Mouse (Mus musculus): ENCODE measurements at regions not wholly inside any gene's neighbourhood (a gene's known extent, or its start where the extent isn't known, plus 50 kb on each side); places are given as distances from the start of the nearest gene placed in this dataset.

DNA sequence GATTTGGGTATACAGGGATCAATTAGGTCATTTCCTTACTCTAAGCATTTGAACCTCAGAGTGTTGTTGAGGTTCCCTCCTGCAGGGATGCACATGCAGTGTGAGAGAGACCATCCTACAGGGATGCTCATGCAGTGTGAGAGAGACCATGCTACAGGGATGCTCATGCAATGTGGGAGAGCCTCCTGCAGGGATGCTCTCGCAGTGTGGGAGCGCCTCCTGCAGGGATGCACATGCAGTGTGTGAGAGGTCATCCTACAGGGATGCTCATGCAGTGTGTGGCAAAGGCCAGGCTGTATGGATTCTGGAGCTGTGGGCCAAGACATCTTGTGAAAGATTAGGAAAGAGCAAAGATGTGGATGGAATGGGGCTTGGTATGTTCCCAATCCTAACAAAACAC lies 816.1 kb upstream of the Tenm4 start:
- 74% methylated on average over 2 of the region's 2 CpGs for WGBS
- no peak for ATAC-seq
- H3K27ac ChIP-seq (ENCODE audit: low read depth, low read length), result no peak overlapping the region
- H3K4me1 ChIP-seq (replicated peaks; ENCODE audit: control insufficient read depth, insufficient read depth, low read length), result no peaks in the 10 kb centered on the region
- no peaks in the 10 kb centered on the region for H3K9me3 ChIP-seq (ENCODE audit: control insufficient read depth)
- H3K4me3 ChIP-seq (ENCODE audit: low read depth, low read length), result no peak overlapping the region
- H3K36me3 ChIP-seq (ENCODE audit: control insufficient read depth, insufficient read depth), result no peaks in the 10 kb centered on the region
- H3K27me3 ChIP-seq (replicated peaks; ENCODE audit: control insufficient read depth, insufficient read depth, low read length), result no peaks in the 10 kb centered on the region
- H3K4me2 ChIP-seq (replicated peaks; ENCODE audit: low read depth), result no peak overlapping the region
- H3K9ac ChIP-seq (ENCODE audit: low read depth, low read length), result no peak overlapping the region
- TF ChIP-seq CTCF (IDR thresholded peaks at IDR 0.05; ENCODE audit: low read depth), result peak; percentile 29; the same call in 1 of the 2 replicates

DNA sequence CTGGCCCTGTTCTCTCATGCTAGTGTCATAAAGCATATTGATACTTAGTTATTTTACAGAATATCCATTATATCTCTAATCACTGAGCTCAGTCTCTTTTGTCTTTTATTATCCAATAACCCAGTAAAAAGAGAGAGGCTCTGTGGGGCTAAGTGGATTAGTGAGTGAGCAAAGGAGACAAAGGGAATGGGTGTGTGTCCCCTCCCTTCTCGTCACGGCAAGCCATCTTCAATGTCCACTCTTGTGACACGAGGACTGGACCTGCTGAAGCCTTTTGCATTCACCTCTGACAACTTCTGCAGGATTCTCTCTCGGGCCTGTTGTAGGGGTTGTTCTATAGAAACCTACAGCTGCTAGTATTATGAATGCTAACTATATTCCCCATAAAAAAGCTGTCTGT lies 812.3 kb upstream of the Tenm4 start:
- no peak for ATAC-seq

DNA sequence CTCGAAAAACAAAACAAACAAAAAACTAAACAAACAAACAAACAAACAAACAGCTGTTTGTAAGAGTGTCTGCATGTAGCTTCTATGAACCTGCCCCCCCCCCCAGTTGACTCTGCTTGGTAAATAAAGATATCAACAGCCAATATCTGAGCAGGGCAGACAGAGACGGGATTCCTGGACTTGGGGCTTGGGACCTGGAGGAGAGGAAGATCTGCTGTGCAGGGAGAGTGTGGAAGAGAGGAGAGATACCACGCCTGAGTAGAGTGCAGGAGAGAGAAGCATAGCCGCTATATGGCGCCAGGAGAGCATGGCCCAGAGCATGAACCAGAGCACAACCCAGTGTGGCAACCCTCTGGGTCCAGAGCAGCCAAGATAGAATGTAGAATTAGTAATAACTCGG lies 811.9 kb upstream of the Tenm4 start:
- no peak for TF ChIP-seq CTCF (IDR thresholded peaks at IDR 0.05; ENCODE audit: low read depth)
- H3K36me3 ChIP-seq (ENCODE audit: control insufficient read depth, insufficient read depth), result no peaks in the 10 kb centered on the region
- H3K27ac ChIP-seq (ENCODE audit: low read depth, low read length), result no peak overlapping the region
- no peak overlapping the region for H3K4me2 ChIP-seq (replicated peaks; ENCODE audit: low read depth)
- H3K4me3 ChIP-seq (ENCODE audit: low read depth, low read length), result no peak overlapping the region
- WGBS, result 86% methylated on average over 6 of the region's 6 CpGs
- ATAC-seq, result no peak
- no peaks in the 10 kb centered on the region for H3K4me1 ChIP-seq (replicated peaks; ENCODE audit: control insufficient read depth, insufficient read depth, low read length)
- no peaks in the 10 kb centered on the region for H3K9me3 ChIP-seq (ENCODE audit: control insufficient read depth)
- H3K9ac ChIP-seq (ENCODE audit: low read depth, low read length), result no peak overlapping the region
- H3K27me3 ChIP-seq (replicated peaks; ENCODE audit: control insufficient read depth, insufficient read depth, low read length), result no peaks in the 10 kb centered on the region

More for the DNA sequence above, 812.3 kb upstream of the Tenm4 start:
- Histone ChIP-seq H3K9ac (ENCODE audit: low read depth, low read length) (no peak overlapping the region), H3K4me2 (replicated peaks; ENCODE audit: low read depth) (no peak overlapping the region), H3K36me3 (ENCODE audit: control insufficient read depth, insufficient read depth) (no peaks in the 10 kb centered on the region), H3K27ac (ENCODE audit: low read depth, low read length) (no peak overlapping the region), H3K27me3 (replicated peaks; ENCODE audit: control insufficient read depth, insufficient read depth, low read length) (no peaks in the 10 kb centered on the region), H3K4me1 (replicated peaks; ENCODE audit: control insufficient read depth, insufficient read depth, low read length) (no peaks in the 10 kb centered on the region), H3K9me3 (ENCODE audit: control insufficient read depth) (no peaks in the 10 kb centered on the region), H3K4me3 (ENCODE audit: low read depth, low read length) (no peak overlapping the region)
- 79% methylated on average over 4 of the region's 4 CpGs for WGBS
- TF ChIP-seq CTCF (IDR thresholded peaks at IDR 0.05; ENCODE audit: low read depth), result no peak

All from intestine, postnatal 0 days (tissue).